Mouse (Mus musculus): ENCODE data around the gene Zswim3. TPM values are rescaled to one million over a fixed set of nuclear protein-coding genes. Genes with fewer than 3 reads are reported as not detected.

Zswim3 gene
- total and polyA plus RNA-seq, 3 experiments = 4.7 to 5.9 TPM; not detected in 1

GRCm38 (mm10) chr2:164859640-164860432 lies 54.9 kb downstream of the Zswim3 start:
- H3K9me3 ChIP-seq (replicated peaks; ENCODE audit: insufficient read depth, low read length) = no peaks in the 10 kb centered on the region
- H3K27ac ChIP-seq (ENCODE audit: control insufficient read depth, low read depth, low read length) = peak overlapping the region; percentile 64
- peaks cover 17 to 36% of the 10 kb centered on the region in 2 experiments for H3K4me1 ChIP-seq (ENCODE audit: control insufficient read depth in 1 of 2, insufficient read depth in 2 of 2, low read length in 2 of 2)
- TF ChIP-seq TCF12 (IDR thresholded peaks at IDR 0.05; ENCODE audit: low read depth, low read length) (0 out of 2 replicates have a peak, but pooled peaks have one; percentile 16), NELFE (IDR thresholded peaks at IDR 0.05; ENCODE audit: low read depth, low read length) (peak; percentile 50; the same call in 1 of the 2 replicates), EP300 (IDR thresholded peaks at IDR 0.05; ENCODE audit: low read depth in 1 of 2, low read length in 2 of 2) (0 out of 4 replicates have a peak, but pooled peaks of 1 of the 2 experiments have one; percentile 3), TBP (IDR thresholded peaks at IDR 0.05; ENCODE audit: low read depth, low read length) (peak; percentile 57; the same call in 1 of the 2 replicates), ZMIZ1 (IDR thresholded peaks at IDR 0.05; ENCODE audit: low read depth, low read length) (0 out of 2 replicates have a peak, but pooled peaks have one; percentile 31), ELF1 (IDR thresholded peaks at IDR 0.05; ENCODE audit: low read depth, low read length) (peak; percentile 38; the same call in 1 of the 2 replicates), ETS1 (IDR thresholded peaks at IDR 0.05; ENCODE audit: low read depth, low read length) (peak; percentile 27; the same call in 1 of the 2 replicates), MAZ (IDR thresholded peaks at IDR 0.05; ENCODE audit: low read depth, low read length) (peak; percentile 48; the same call in 1 of the 2 replicates), POLR2A (IDR thresholded peaks at IDR 0.05; ENCODE audit: control insufficient read depth in 1 of 2, insufficient read depth in 1 of 2, low read depth in 1 of 2, low read length in 2 of 2, poor library complexity in 1 of 2) (peak in 1 of 2 experiments; percentile 59; a peak in 2 of 4 replicates), BHLHE40 (IDR thresholded peaks at IDR 0.05; ENCODE audit: borderline replicate concordance, low read depth, low read length) (0 out of 2 replicates have a peak, but pooled peaks have one; percentile 26), MYC (IDR thresholded peaks at IDR 0.05; ENCODE audit: low read depth, low read length) (no peak; the same call in 1 of the 2 replicates), POLR2AphosphoS5 (IDR thresholded peaks at IDR 0.05; ENCODE audit: borderline replicate concordance, low read depth, low read length) (no peak), POLR2AphosphoS2 (IDR thresholded peaks at IDR 0.05; ENCODE audit: low read length) (no peak), HCFC1 (IDR thresholded peaks at IDR 0.05; ENCODE audit: low read depth, low read length) (0 out of 2 replicates have a peak, but pooled peaks have one; percentile 40)
- peak overlapping the region; percentile 17 to 39 for H3K4me3 ChIP-seq (ENCODE audit: control insufficient read depth in 1 of 2, insufficient read depth in 1 of 2, low read depth in 2 of 2, low read length in 2 of 2)
- H3K79me2 ChIP-seq (ENCODE audit: control insufficient read depth, insufficient read depth, low read length, poor library complexity) = no peaks in the 10 kb centered on the region; the same call in 1 of the 2 replicates
- H3K27me3 ChIP-seq (ENCODE audit: control insufficient read depth in 1 of 2, insufficient read depth in 2 of 2, low read length in 2 of 2) = no peaks in the 10 kb centered on the region
- peak; percentile 86 for DNase-seq (ENCODE audit: low read depth, low spot score)
- peak overlapping the region; percentile 29 for H3K9ac ChIP-seq (ENCODE audit: control insufficient read depth, low read depth, low read length, poor library complexity, severe bottlenecking)
- H3K36me3 ChIP-seq (ENCODE audit: control insufficient read depth in 1 of 2, insufficient read depth in 2 of 2, low read length in 2 of 2) = peaks cover 0 to 24% of the 10 kb centered on the region in 2 experiments; a peak in 2 of 4 replicates

DNA sequence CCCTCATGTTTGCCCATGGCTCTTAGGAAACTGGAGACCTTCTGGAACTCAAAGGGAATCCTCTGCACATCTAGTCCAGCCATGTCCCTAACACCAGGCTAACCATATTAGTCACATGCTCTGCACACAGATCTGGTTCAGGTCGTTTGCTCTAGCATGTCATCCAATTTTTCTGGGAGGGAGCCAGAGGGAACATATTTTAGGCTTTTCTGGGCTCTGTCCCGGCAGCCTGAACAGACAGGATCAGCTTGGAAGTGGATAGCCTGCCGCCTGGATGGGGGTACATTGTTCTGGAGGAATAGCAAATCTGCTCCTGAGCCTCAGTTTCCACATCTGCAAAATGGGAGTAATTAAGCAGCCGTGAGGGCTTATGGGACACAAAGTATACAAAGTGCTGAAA lies 56.2 kb downstream of the Zswim3 start:
- no peak overlapping the region for H3K4me3 ChIP-seq (ENCODE audit: control insufficient read depth in 1 of 2, insufficient read depth in 1 of 2, low read depth in 2 of 2, low read length in 2 of 2)
- no peak for DNase-seq (ENCODE audit: low read depth, low spot score)
- TF ChIP-seq MXI1 (IDR thresholded peaks at IDR 0.05; ENCODE audit: low read depth, low read length) = no peak
- no peak for TF ChIP-seq E2F4 (IDR thresholded peaks at IDR 0.05; ENCODE audit: borderline replicate concordance, low read depth, low read length)
- no peak for TF ChIP-seq UBTF (IDR thresholded peaks at IDR 0.05; ENCODE audit: borderline replicate concordance, insufficient read depth, low read depth, low read length)
- H3K27me3 ChIP-seq (ENCODE audit: control insufficient read depth in 1 of 2, insufficient read depth in 2 of 2, low read length in 2 of 2) = no peaks in the 10 kb centered on the region
- no peak overlapping the region for H3K9ac ChIP-seq (ENCODE audit: control insufficient read depth, low read depth, low read length, poor library complexity, severe bottlenecking)
- H3K36me3 ChIP-seq (ENCODE audit: control insufficient read depth in 1 of 2, insufficient read depth in 2 of 2, low read length in 2 of 2) = peaks cover 0 to 25% of the 10 kb centered on the region in 2 experiments; a peak in 2 of 4 replicates
- no peaks in the 10 kb centered on the region; the same call in 1 of the 2 replicates for H3K79me2 ChIP-seq (ENCODE audit: control insufficient read depth, insufficient read depth, low read length, poor library complexity)
- no peak overlapping the region for H3K27ac ChIP-seq (ENCODE audit: control insufficient read depth, low read depth, low read length)
- no peaks in the 10 kb centered on the region for H3K9me3 ChIP-seq (replicated peaks; ENCODE audit: insufficient read depth, low read length)
- H3K4me1 ChIP-seq (ENCODE audit: control insufficient read depth in 1 of 2, insufficient read depth in 2 of 2, low read length in 2 of 2) = peaks cover 21 to 38% of the 10 kb centered on the region in 2 experiments

Measured in MEL (cell line).